Mouse (Mus musculus): Measurements from ENCODE around the gene Ntng2. TPM values are rescaled to one million over a fixed set of nuclear protein-coding genes. Genes with fewer than 3 reads are reported as not detected.

Gene Ntng2
- polyA plus RNA-seq, 3 experiments from 2014 or later, result 2.7 to 3.4 (median 2.9) TPM

- no peak for ATAC-seq
Observed at GRCm38 (mm10) chr2:29191216-29192215, 61.3 kb downstream of the Ntng2 start.

DNA sequence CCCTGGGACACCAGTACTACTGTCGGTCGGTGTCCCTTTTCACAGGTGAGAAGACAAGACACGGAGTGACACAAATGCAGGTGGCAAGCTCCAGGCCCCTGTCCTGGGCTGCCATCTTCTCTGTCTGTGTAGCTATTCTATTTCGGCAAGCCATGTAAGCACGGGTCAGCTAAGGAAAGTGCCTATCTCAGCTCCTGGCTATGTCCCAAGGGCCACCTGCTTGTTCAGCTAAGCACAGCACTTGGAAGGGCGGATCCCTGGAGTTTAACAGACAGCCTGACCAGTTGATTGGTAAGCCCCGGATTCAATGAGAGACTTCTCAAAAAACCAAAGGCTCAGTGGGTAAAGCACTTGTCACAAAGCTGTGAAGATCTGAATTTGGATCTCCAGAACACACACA, 62.4 kb downstream of the Ntng2 start:
- ATAC-seq, result no peak

DNA sequence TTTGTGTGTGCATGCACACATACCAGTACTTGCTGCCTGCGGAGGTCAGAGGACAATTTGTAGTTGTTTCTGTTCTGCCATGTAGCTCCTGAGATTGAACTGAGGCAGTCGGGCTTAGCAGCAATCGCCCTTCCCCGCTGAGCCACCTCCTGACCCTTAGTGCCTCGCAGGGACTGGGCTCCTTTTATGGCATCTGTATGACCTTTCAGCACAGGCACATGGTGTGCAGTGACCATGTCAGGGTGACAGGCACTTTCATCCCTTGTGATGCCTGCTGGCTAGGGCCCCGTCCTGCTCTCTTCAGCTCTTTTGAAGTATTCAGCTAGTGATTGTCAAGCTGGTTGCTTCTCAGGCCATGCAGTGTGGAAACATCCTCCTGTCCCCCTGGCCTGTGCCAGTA, 66.6 kb downstream of the Ntng2 start:
- no peak for ATAC-seq

GRCm38 (mm10) chr2:29183266-29183924, 69.4 kb downstream of the Ntng2 start:
- no peak for ATAC-seq

- ATAC-seq, result no peak
Observed at GRCm38 (mm10) chr2:29181111-29181510, 71.7 kb downstream of the Ntng2 start.

DNA sequence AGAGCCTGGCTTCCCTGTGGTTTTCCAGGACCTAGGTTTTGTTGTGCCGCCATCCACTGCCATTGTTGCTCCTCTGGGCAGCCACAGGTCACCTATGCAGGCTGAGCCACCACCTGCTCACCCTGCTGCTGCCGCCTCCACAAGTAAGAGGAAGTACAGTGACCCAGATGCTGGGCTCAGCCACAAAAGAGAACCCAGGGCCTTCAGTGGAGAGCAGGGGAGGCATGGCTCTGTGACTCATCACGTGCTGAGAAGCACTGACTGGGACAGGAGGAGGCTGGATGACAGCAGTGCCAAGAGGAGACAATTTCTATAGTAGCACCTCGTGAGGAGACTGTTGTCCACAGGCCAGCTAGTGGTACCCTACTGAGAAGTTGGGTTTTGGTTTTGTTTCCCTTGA, 73.0 kb downstream of the Ntng2 start:
- no peak for ATAC-seq

- no peak for ATAC-seq
Observed at GRCm38 (mm10) chr2:29174887-29175286, 77.9 kb downstream of the Ntng2 start.

GRCm38 (mm10) chr2:29168067-29168466, 84.7 kb downstream of the Ntng2 start:
- no peak for ATAC-seq

DNA sequence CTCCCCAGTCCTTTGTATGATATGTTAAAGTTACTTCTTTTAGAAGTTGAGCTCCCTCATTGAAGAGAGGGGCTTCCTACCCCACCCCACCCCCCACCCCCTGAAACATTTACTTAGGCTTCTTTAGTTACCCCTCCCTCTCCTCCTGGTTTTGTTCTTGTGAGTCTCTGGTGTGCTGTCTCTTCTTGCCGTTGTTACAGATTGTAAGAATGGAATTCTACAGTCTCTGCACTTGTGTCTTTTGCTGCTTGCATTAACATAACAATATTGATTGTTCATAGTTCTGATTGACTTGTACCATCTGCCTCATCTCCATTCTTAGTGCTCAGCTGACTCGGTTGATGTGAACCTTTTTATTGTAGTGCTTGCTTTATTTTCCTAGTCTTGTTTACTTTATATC, 100.9 kb downstream of the Ntng2 start:
- ATAC-seq, result no peak

Other genes starting within 250 kb of the Ntng2 start
- under 1 TPM in 2 of 3 experiments, not detected in 1; 0.73 to 0.95 TPM for gene Cfap77, start 197.9 kb downstream of the Ntng2 start, polyA plus RNA-seq (2017; shearing (Covaris generic))
- 10 to 100 TPM; 15.4 to 23.6 (median 18.4) TPM for gene Ttf1, start 192.7 kb downstream of the Ntng2 start, polyA plus RNA-seq (2017; shearing (Covaris generic))
- gene Setx, start 128.8 kb downstream of the Ntng2 start, polyA plus RNA-seq (2017; shearing (Covaris generic)), result 10 to 100 TPM; 27.3 to 30.5 (median 29.8) TPM
- 10 to 100 TPM; 28.1 to 32.9 (median 31.4) TPM for gene Med27, start 93.8 kb upstream of the Ntng2 start, polyA plus RNA-seq (2017; shearing (Covaris generic))